Mouse (Mus musculus) brown adipose tissue, adult 24 weeks (tissue): ENCODE data around the gene 4933402N22Rik. TPM values are rescaled to one million over a fixed set of nuclear protein-coding genes. Genes with fewer than 3 reads are reported as not detected.
"Not testable (repeated sequence)": the region's sequence is repeated elsewhere in the genome, so short reads cannot be mapped to it uniquely, and the experiment has no call there.

Experiments
- H3K27ac ChIP-seq: fragments of 200-500 bp; replicated peaks from 2 replicates; pipeline ENCODE4 v1.5.1; 2012; ENCODE audit warnings: low read depth, mild to moderate bottlenecking, low read length
- H3K4me1 ChIP-seq: fragments of 200-500 bp; 2 replicates; pipeline ENCODE4 v1.6.1; 2012; ENCODE audit warnings: low read length, mixed read lengths; ENCODE audit not compliant: control insufficient read depth, insufficient read depth, insufficient read length
- H3K4me3 ChIP-seq: fragments of 200-500 bp; 2 replicates; pipeline ENCODE4 v1.5.1; 2012; ENCODE audit warnings: low read depth, mild to moderate bottlenecking, low read length, moderate library complexity; ENCODE audit not compliant: insufficient read depth
- polyA plus RNA-seq: library from polyadenylated mRNA; stranded (reverse); fragments of >200 nt; gene quantifications from 2 replicates; pipeline ENCODE4 v1.2.4, GENCODE M21; 2012; ENCODE audit not compliant: missing spikeins, insufficient read depth, insufficient read length

4933402N22Rik gene
- polyA plus RNA-seq: not detected in 2 replicates

- not testable (repeated sequence) for H3K4me3 ChIP-seq, H3K4me1 ChIP-seq, H3K27ac ChIP-seq
These were observed at the start of gene 4933402N22Rik for GRCm38 (mm10) chr5:11917743-11918142. Gene 4933402N22Rik, plus strand, starts transcription at chr5:11918043.

GRCm38 (mm10) chr5:11923790-11924189, 5.9 kb downstream of the 4933402N22Rik start:
- H3K4me3 ChIP-seq, H3K27ac ChIP-seq, H3K4me1 ChIP-seq: not testable (repeated sequence)

Other genes starting within 250 kb of the 4933402N22Rik start
- gene Gm8922, start 236.1 kb upstream of the 4933402N22Rik start, polyA plus RNA-seq: not detected in 2 replicates
- gene Gm8926, start 147.5 kb upstream of the 4933402N22Rik start, polyA plus RNA-seq: not detected in 2 replicates
- not detected in 2 replicates for gene Gm6465, start 72.5 kb upstream of the 4933402N22Rik start, polyA plus RNA-seq